ENCODE assay signal across 29 mouse cellular contexts in genomic region chr11:114810344-114810743, GRCm38 (mm10). TPM values are rescaled to one million over a fixed set of nuclear protein-coding genes. Genes with fewer than 3 reads are reported as not detected.
DNase-seq lines count a peak whose midpoint lies in the region; ATAC-seq and TF ChIP-seq lines count a peak whose summit lies in the region.
"Had no signal": no experiment of that assay in that cellular context is flagged by ENCODE, and none has a peak within 500 bp of the region (broad histone marks: within the 10 kb centered on the region; RNA-seq: fewer than 3 reads in every experiment).

No protein-coding gene starts in this region.

- no peaks in the 10 kb centered on the region for H3K27me3 ChIP-seq in kidney, embryonic 15.5 days
- H3K27me3 ChIP-seq in kidney, embryonic 14.5 days (ENCODE audit: control insufficient read depth, insufficient read depth, low read length), result no peaks in the 10 kb centered on the region
- no peaks in the 10 kb centered on the region for H3K27me3 ChIP-seq in limb, embryonic 12.5 days
- no peaks in the 10 kb centered on the region for H3K27me3 ChIP-seq in cerebellum, adult 2 months (ENCODE audit: control insufficient read depth, insufficient read depth, low read length)
- H3K27me3 ChIP-seq: embryonic facial prominence, embryonic 15.5 days; heart, embryonic 15.5 days; limb, embryonic 15.5 days had no signal

- H3K4me2 ChIP-seq in kidney, embryonic 15.5 days, result no peak overlapping the region
- H3K4me2 ChIP-seq in kidney, embryonic 14.5 days (replicated peaks; ENCODE audit: low read depth, low read length), result no peak overlapping the region
- no peak overlapping the region for H3K4me2 ChIP-seq in limb, embryonic 12.5 days
- H3K4me2 ChIP-seq: embryonic facial prominence, embryonic 15.5 days; heart, embryonic 15.5 days; limb, embryonic 15.5 days had no signal

- H3K27ac ChIP-seq in kidney, embryonic 15.5 days, result peak overlapping the region; percentile 46
- no peak overlapping the region for H3K27ac ChIP-seq in kidney, embryonic 14.5 days (ENCODE audit: low read depth, low read length)
- peak overlapping the region; percentile 44; the same call in 1 of the 2 replicates for H3K27ac ChIP-seq in ES-E14 (ENCODE audit: insufficient read depth, low read depth, low read length, poor library complexity, severe bottlenecking)
- H3K27ac ChIP-seq in limb, embryonic 12.5 days, result 0 out of 2 replicates have a peak overlapping the region, but pooled peaks have one; percentile 42
- H3K27ac ChIP-seq in cerebellum, adult 2 months (ENCODE audit: insufficient read depth, low read length), result no peak overlapping the region
- H3K27ac ChIP-seq: embryonic facial prominence, embryonic 15.5 days; heart, adult 2 months; heart, embryonic 15.5 days; hindbrain, postnatal 0 days; layer of hippocampus, adult 2 months; limb, embryonic 15.5 days had no signal

- H3K36me3 ChIP-seq in kidney, embryonic 15.5 days, result no peaks in the 10 kb centered on the region
- no peaks in the 10 kb centered on the region for H3K36me3 ChIP-seq in kidney, embryonic 14.5 days (ENCODE audit: control insufficient read depth, insufficient read depth, low read length)
- H3K36me3 ChIP-seq in ES-E14 (ENCODE audit: control insufficient read depth, insufficient read depth, low read length, poor library complexity, severe bottlenecking), result no peaks in the 10 kb centered on the region
- H3K36me3 ChIP-seq in limb, embryonic 12.5 days, result no peaks in the 10 kb centered on the region
- H3K36me3 ChIP-seq: embryonic facial prominence, embryonic 15.5 days; G1E; heart, embryonic 15.5 days; limb, embryonic 15.5 days had no signal

- in situ Hi-C loops in ES-E14 (cut with MboI; ENCODE audit: low sequenced_read_pairs in 2 of 2, unreplicated experiment in 2 of 2), result no loop called here

- WGBS in kidney, embryonic 15.5 days, result 16% methylated on average over 4 of the region's 4 CpGs
- WGBS in kidney, embryonic 14.5 days, result 11% methylated on average over 4 of the region's 4 CpGs
- WGBS in limb, embryonic 12.5 days, result 7% methylated on average over 4 of the region's 4 CpGs
- WGBS in cerebellum, adult 2 months, result 56% methylated on average over 4 of the region's 4 CpGs

- H3K4me1 ChIP-seq in kidney, embryonic 15.5 days, result peaks cover 36% of the 10 kb centered on the region
- H3K4me1 ChIP-seq in kidney, embryonic 14.5 days (ENCODE audit: control insufficient read depth, insufficient read depth, low read length), result peaks cover 8% of the 10 kb centered on the region
- H3K4me1 ChIP-seq in ES-E14 (ENCODE audit: control insufficient read depth in 2 of 2, insufficient read depth in 2 of 2, low read length in 2 of 2, poor library complexity in 1 of 2), result peaks cover 4 to 25% of the 10 kb centered on the region in 2 experiments; a peak in 2 of 4 replicates
- H3K4me1 ChIP-seq in limb, embryonic 12.5 days (replicated peaks), result peaks cover 28% of the 10 kb centered on the region
- peaks cover 38% of the 10 kb centered on the region for H3K4me1 ChIP-seq in cerebellum, adult 2 months (ENCODE audit: control insufficient read depth, insufficient read depth, low read length)

- no peak overlapping the region for H3K4me3 ChIP-seq in kidney, embryonic 15.5 days (replicated peaks)
- no peak overlapping the region for H3K4me3 ChIP-seq in kidney, embryonic 14.5 days (ENCODE audit: low read length)
- H3K4me3 ChIP-seq in ES-E14 (ENCODE audit: insufficient read depth in 1 of 2, low read depth in 1 of 2, low read length in 2 of 2, poor library complexity in 1 of 2, severe bottlenecking in 1 of 2), result no peak overlapping the region
- no peak overlapping the region for H3K4me3 ChIP-seq in limb, embryonic 12.5 days (replicated peaks)
- H3K4me3 ChIP-seq in cerebellum, adult 2 months (replicated peaks; ENCODE audit: insufficient read depth, low read depth, low read length), result no peak overlapping the region
- H3K4me3 ChIP-seq: embryonic facial prominence, embryonic 15.5 days; heart, adult 2 months; heart, embryonic 15.5 days; layer of hippocampus, adult 2 months; limb, embryonic 15.5 days had no signal

- no peak for TF ChIP-seq POLR2A in cerebellum, adult 2 months (IDR thresholded peaks at IDR 0.05; ENCODE audit: borderline replicate concordance, insufficient read depth, low read length)

- no peak for TF ChIP-seq CTCF in cerebellum, adult 2 months (IDR thresholded peaks at IDR 0.05; ENCODE audit: borderline replicate concordance, insufficient read depth, low read depth, low read length)

- no peaks in the 10 kb centered on the region for H3K9me3 ChIP-seq in kidney, embryonic 15.5 days (replicated peaks)
- no peaks in the 10 kb centered on the region for H3K9me3 ChIP-seq in kidney, embryonic 14.5 days (ENCODE audit: control insufficient read depth, low read length)
- H3K9me3 ChIP-seq in ES-E14 (ENCODE audit: control insufficient read depth, insufficient read depth, low read depth, low read length), result no peaks in the 10 kb centered on the region
- no peaks in the 10 kb centered on the region; the same call in 1 of the 2 replicates for H3K9me3 ChIP-seq in limb, embryonic 12.5 days
- H3K9me3 ChIP-seq: embryonic facial prominence, embryonic 15.5 days; heart, embryonic 15.5 days; limb, embryonic 15.5 days had no signal

- H3K9ac ChIP-seq in kidney, embryonic 15.5 days, result no peak overlapping the region
- no peak overlapping the region for H3K9ac ChIP-seq in kidney, embryonic 14.5 days (ENCODE audit: low read depth, low read length)
- H3K9ac ChIP-seq in ES-E14 (ENCODE audit: insufficient read depth, low read depth, low read length, poor library complexity, severe bottlenecking), result no peak overlapping the region; the same call in 1 of the 2 replicates
- no peak overlapping the region for H3K9ac ChIP-seq in limb, embryonic 12.5 days (replicated peaks)
- H3K9ac ChIP-seq: embryonic facial prominence, embryonic 15.5 days; heart, embryonic 15.5 days; limb, embryonic 15.5 days had no signal

- DNase-seq in ES-E14 (ENCODE audit: low read depth, low spot score), result no peak
- peak; percentile 61 for DNase-seq in embryo, embryonic 11 days
- DNase-seq in cerebellum, adult 11 months, result no peak
- DNase-seq in cerebellum, adult 2 months, result no peak
- DNase-seq: adrenal gland, postnatal 25 days; cerebellum, adult 11-12 months; cerebellum, postnatal 25 days; heart, adult 2 months; heart, postnatal 4 days; kidney, postnatal 14 days; lung, adult 18-20 months; lung, postnatal 36 days; right cerebral cortex, postnatal 14 days; thymus, adult 2 months had no signal

- no peak for ATAC-seq in kidney, embryonic 15.5 days (replicated peaks; ENCODE audit: low FRiP score)
- no peak for ATAC-seq in kidney, embryonic 14.5 days (ENCODE audit: low FRiP score, low TSS enrichment)
- ATAC-seq in limb, embryonic 12.5 days (ENCODE audit: insufficient number of reproducible peaks, insufficient read depth, low FRiP score, low TSS enrichment, low read depth), result no peak
- ATAC-seq: hindbrain, postnatal 0 days; intestine, postnatal 0 days had no signal

TF ChIP-seq in ES-E14, 5 proteins besides CTCF, POLR2A, EP300 and RAD21:
- no peak for TF ChIP-seq ZC3H11A (IDR thresholded peaks at IDR 0.05; ENCODE audit: borderline replicate concordance, low read depth, low read length)
TF ChIP-seq in ES-E14: peak in this region for 0.

RNA-seq across cellular contexts. Expression of gene Gpr142, which starts 11.6 kb away (rescaled TPM):
- 0.14 TPM in 1 of 2 replicates, not detected in the other for polyA plus RNA-seq in kidney, embryonic 15.5 days (2015; fragmentation: Nextera tagmentation; extraction: Ambion mirVana)
- polyA plus RNA-seq in kidney, embryonic 14.5 days (2014; fragmentation: Nextera tagmentation; extraction: Ambion mirVana), result 0.19 TPM in 1 of 2 replicates, not detected in the other
- total RNA-seq in ES-E14 (2012; rRNA removed), result 0.27 TPM in 1 of 2 replicates, not detected in the other
- not detected in 2 replicates for polyA plus RNA-seq in limb, embryonic 12.5 days (2016; fragmentation: Nextera tagmentation; extraction: Ambion mirVana)
- 0.29 and 0.64 TPM in 2 replicates for polyA plus RNA-seq in cerebellum, adult 2 months (2012; rRNA removed)
- total RNA-seq: adrenal gland, postnatal 25 days; gastrocnemius, adult 8-10 months; heart, adult 2 months; heart, postnatal 4 days; layer of hippocampus, adult 2 months; megakaryocyte-erythroid progenitor cell, adult 5-6 weeks; midbrain, postnatal 0 days; neutrophil, adult 5-6 weeks had no signal
- polyA plus RNA-seq: embryonic facial prominence, embryonic 15.5 days; G1E; heart, adult 2 months; heart, embryonic 15.5 days; hindbrain, postnatal 0 days; intestine, postnatal 0 days; limb, embryonic 15.5 days; midbrain, postnatal 0 days; thymus, adult 2 months; urinary bladder, adult 2 months had no signal

RNA-seq across cellular contexts. Expression of gene Btbd17, which starts 14.6 kb away (rescaled TPM):
- 1.0 and 1.5 TPM in 2 replicates for polyA plus RNA-seq in kidney, embryonic 15.5 days (2015; fragmentation: Nextera tagmentation; extraction: Ambion mirVana)
- 0.77 and 1.6 TPM in 2 replicates for polyA plus RNA-seq in kidney, embryonic 14.5 days (2014; fragmentation: Nextera tagmentation; extraction: Ambion mirVana)
- 1.6 and 1.7 TPM in 2 replicates for total RNA-seq in ES-E14 (2012; rRNA removed)
- 1.5 TPM in 2 replicates for polyA plus RNA-seq in limb, embryonic 12.5 days (2016; fragmentation: Nextera tagmentation; extraction: Ambion mirVana)
- 78.3 and 81.3 TPM in 2 replicates for polyA plus RNA-seq in cerebellum, adult 2 months (2012; rRNA removed)
- total RNA-seq: adrenal gland, postnatal 25 days; gastrocnemius, adult 8-10 months; heart, adult 2 months; megakaryocyte-erythroid progenitor cell, adult 5-6 weeks; neutrophil, adult 5-6 weeks had no signal
- polyA plus RNA-seq: G1E had no signal

RNA-seq across cellular contexts. Expression of gene Gprc5c, which starts 40.6 kb away (rescaled TPM):
- polyA plus RNA-seq in kidney, embryonic 15.5 days (2015; fragmentation: Nextera tagmentation; extraction: Ambion mirVana), result 119 TPM in 2 replicates
- polyA plus RNA-seq in kidney, embryonic 14.5 days (2014; fragmentation: Nextera tagmentation; extraction: Ambion mirVana), result 49.9 and 105 TPM in 2 replicates
- 35.9 and 36.5 TPM in 2 replicates for total RNA-seq in ES-E14 (2012; rRNA removed)
- 50.7 and 53.8 TPM in 2 replicates for polyA plus RNA-seq in limb, embryonic 12.5 days (2016; fragmentation: Nextera tagmentation; extraction: Ambion mirVana)
- polyA plus RNA-seq in cerebellum, adult 2 months (2012; rRNA removed), result 62.9 and 71.8 TPM in 2 replicates
- total RNA-seq: megakaryocyte-erythroid progenitor cell, adult 5-6 weeks had no signal
- polyA plus RNA-seq: G1E had no signal

RNA-seq across cellular contexts. Expression of gene Kif19a, which starts 45.2 kb away (rescaled TPM):
- polyA plus RNA-seq in kidney, embryonic 15.5 days (2015; fragmentation: Nextera tagmentation; extraction: Ambion mirVana), result 0.09 TPM in 2 replicates
- polyA plus RNA-seq in kidney, embryonic 14.5 days (2014; fragmentation: Nextera tagmentation; extraction: Ambion mirVana), result 0.14 and 0.21 TPM in 2 replicates
- 0.90 and 1.1 TPM in 2 replicates for total RNA-seq in ES-E14 (2012; rRNA removed)
- 0.06 TPM in 1 of 2 replicates, not detected in the other for polyA plus RNA-seq in limb, embryonic 12.5 days (2016; fragmentation: Nextera tagmentation; extraction: Ambion mirVana)
- polyA plus RNA-seq in cerebellum, adult 2 months (2012; rRNA removed), result 4.9 and 5.1 TPM in 2 replicates
- total RNA-seq: G1E; megakaryocyte-erythroid progenitor cell, adult 5-6 weeks had no signal
- polyA plus RNA-seq: G1E had no signal

Comparison
In these comparisons a context has a peak if more than half of its experiments do, and no peak if none do; other contexts are left out.
1. H3K27ac ChIP-seq: peak in kidney, embryonic 15.5 days (single experiment), ES-E14 (single experiment) and limb, embryonic 12.5 days (single experiment); none in kidney, embryonic 14.5 days (single experiment) and cerebellum, adult 2 months (single experiment).
2. RNA of gene Btbd17, which starts 14.6 kb away (polyA plus RNA-seq): 78.3 to 81.3 TPM in cerebellum, adult 2 months; 0.77 to 1.6 TPM in kidney, embryonic 14.5 days, 1.0 to 1.5 TPM in kidney, embryonic 15.5 days and 1.5 TPM in limb, embryonic 12.5 days; every median in the first group is over 10 times any median in the second.